Mouse (Mus musculus) forebrain, embryonic 14.5 days (tissue): ENCODE measurements around the gene Pigk. TPM values are rescaled to one million over a fixed set of nuclear protein-coding genes. Genes with fewer than 3 reads are reported as not detected.

Experiments used
- ATAC-seq: fragments of 200-750 bp; cut with Nextera tagmentation; 2 replicates; pipeline ENCODE4 v1.8.0; 2017; ENCODE audit warnings: mild to moderate bottlenecking, moderate library complexity
- DNase-seq: peaks from one replicate; pipeline ENCODE4 v3.0.0-alpha.2; 2015; ENCODE audit warnings: low spot score
- H3K27ac ChIP-seq: fragments of 300-500 bp; sonication (generic); 2 replicates; pipeline ENCODE4 v1.5.1; 2014; ENCODE audit warnings: low read depth, mild to moderate bottlenecking, control low read depth, low read length, moderate library complexity
- H3K27me3 ChIP-seq: fragments of 300-500 bp; sonication (generic); replicated peaks from 2 replicates; pipeline ENCODE4 v1.6.1; 2014; ENCODE audit warnings: low read length, control low read depth, mixed read lengths; ENCODE audit not compliant: control insufficient read depth, insufficient read depth
- H3K36me3 ChIP-seq: fragments of 300-500 bp; sonication (generic); 2 replicates; pipeline ENCODE4 v1.6.1; 2014; ENCODE audit warnings: low read length, control low read depth; ENCODE audit not compliant: control insufficient read depth, insufficient read depth
- H3K4me1 ChIP-seq: fragments of 300-500 bp; sonication (generic); 2 replicates; pipeline ENCODE4 v1.6.1; 2014; ENCODE audit warnings: antibody characterized with exemption, low read length, control low read depth; ENCODE audit not compliant: control insufficient read depth, insufficient read depth
- H3K4me2 ChIP-seq: fragments of 300-500 bp; sonication (generic); 2 replicates; pipeline ENCODE4 v1.6.1; 2014; ENCODE audit warnings: mild to moderate bottlenecking, control low read depth, low read length
- H3K4me3 ChIP-seq: fragments of 300-500 bp; sonication (generic); 2 replicates; pipeline ENCODE4 v1.5.1; 2014; ENCODE audit warnings: low read depth, low read length, control low read depth
- H3K9ac ChIP-seq: fragments of 300-500 bp; sonication (generic); 2 replicates; pipeline ENCODE4 v1.6.1; 2014; ENCODE audit warnings: mild to moderate bottlenecking, low read length, control low read depth, moderate library complexity
- H3K9me3 ChIP-seq: fragments of 300-500 bp; sonication (generic); replicated peaks from 2 replicates; pipeline ENCODE4 v1.6.1; 2016; ENCODE audit warnings: low read length, control low read depth, mixed read lengths; ENCODE audit not compliant: control insufficient read depth
- WGBS: fragments of 180-500 bp; shearing (Covaris S2); extraction: QIAGEN DNeasy Blood & Tissue Kit; methylation state at CpG from one replicate; pipeline ENCODE4 v1.1.7; 2014; 5-methylcytosine and 5-hydroxymethylcytosine counted together
- polyA plus RNA-seq: library from polyadenylated mRNA; unstranded; fragments of >200 nt; fragmentation: Nextera tagmentation; extraction: Ambion mirVana; gene quantifications from 2 replicates; pipeline ENCODE4 v1.2.1, GENCODE M21; 2014

Pigk gene
- polyA plus RNA-seq, 1 experiment from 2014 or later, result 34.0 TPM

- Histone ChIP-seq H3K27me3 (no peaks in the 10 kb centered on the region), H3K9ac (no peak overlapping the region), H3K27ac (no peak overlapping the region), H3K9me3 (no peaks in the 10 kb centered on the region), H3K4me3 (no peak overlapping the region), H3K36me3 (no peaks in the 10 kb centered on the region), H3K4me1 (no peaks in the 10 kb centered on the region), H3K4me2 (no peak overlapping the region)
- no peak for ATAC-seq
- 83% methylated on average over 7 of the region's 7 CpGs for WGBS
- no peak for DNase-seq
Measured at GRCm38 (mm10) chr3:152948556-152948955, 234.7 kb downstream of the Pigk start.

- WGBS, result 93% methylated on average over 15 of the region's 15 CpGs
- no peak overlapping the region for H3K9ac ChIP-seq
- no peaks in the 10 kb centered on the region for H3K9me3 ChIP-seq
- H3K27me3 ChIP-seq, result no peaks in the 10 kb centered on the region
- H3K36me3 ChIP-seq, result no peaks in the 10 kb centered on the region
- no peak overlapping the region for H3K4me3 ChIP-seq
- H3K27ac ChIP-seq, result no peak overlapping the region
- no peaks in the 10 kb centered on the region for H3K4me1 ChIP-seq
- DNase-seq (no peak), ATAC-seq (no peak)
- no peak overlapping the region for H3K4me2 ChIP-seq
Measured at GRCm38 (mm10) chr3:152949233-152949777, 235.4 kb downstream of the Pigk start.

GRCm38 (mm10) chr3:152950299-152950698 lies 236.4 kb downstream of the Pigk start:
- Histone ChIP-seq H3K27ac (no peak overlapping the region), H3K4me1 (no peaks in the 10 kb centered on the region), H3K4me3 (no peak overlapping the region), H3K9ac (no peak overlapping the region), H3K9me3 (no peaks in the 10 kb centered on the region), H3K27me3 (no peaks in the 10 kb centered on the region), H3K36me3 (no peaks in the 10 kb centered on the region), H3K4me2 (no peak overlapping the region)
- DNase-seq (no peak), ATAC-seq (no peak)
- 94% methylated on average over 5 of the region's 5 CpGs for WGBS

- H3K9ac ChIP-seq, result no peak overlapping the region
- no peaks in the 10 kb centered on the region for H3K9me3 ChIP-seq
- no peaks in the 10 kb centered on the region for H3K4me1 ChIP-seq
- WGBS, result 93% methylated on average over 9 of the region's 9 CpGs
- no peak overlapping the region for H3K4me3 ChIP-seq
- DNase-seq (no peak), ATAC-seq (no peak)
- no peaks in the 10 kb centered on the region for H3K27me3 ChIP-seq
- no peak overlapping the region for H3K4me2 ChIP-seq
- no peaks in the 10 kb centered on the region for H3K36me3 ChIP-seq
- H3K27ac ChIP-seq, result no peak overlapping the region
Measured at GRCm38 (mm10) chr3:152950914-152951313, 237.0 kb downstream of the Pigk start.

- Histone ChIP-seq H3K4me1 (no peaks in the 10 kb centered on the region), H3K9ac (no peak overlapping the region), H3K4me2 (no peak overlapping the region), H3K27me3 (no peaks in the 10 kb centered on the region), H3K4me3 (no peak overlapping the region), H3K36me3 (no peaks in the 10 kb centered on the region), H3K9me3 (no peaks in the 10 kb centered on the region), H3K27ac (no peak overlapping the region)
- no peak for DNase-seq
- 80% methylated on average over 11 of the region's 11 CpGs for WGBS
- no peak for ATAC-seq
Measured at GRCm38 (mm10) chr3:152951634-152952545, 238.0 kb downstream of the Pigk start.

- no peak for ATAC-seq
- Histone ChIP-seq H3K36me3 (no peaks in the 10 kb centered on the region), H3K4me3 (no peak overlapping the region), H3K9me3 (no peaks in the 10 kb centered on the region), H3K27ac (no peak overlapping the region), H3K4me1 (no peaks in the 10 kb centered on the region), H3K27me3 (no peaks in the 10 kb centered on the region), H3K9ac (no peak overlapping the region), H3K4me2 (no peak overlapping the region)
- DNase-seq, result no peak
- WGBS, result 83% methylated on average over 5 of the region's 5 CpGs
Measured at GRCm38 (mm10) chr3:152956038-152956437, 242.1 kb downstream of the Pigk start.

- H3K4me2 ChIP-seq, result no peak overlapping the region
- no peaks in the 10 kb centered on the region for H3K9me3 ChIP-seq
- DNase-seq, result no peak
- H3K36me3 ChIP-seq, result no peaks in the 10 kb centered on the region
- no peak overlapping the region for H3K4me3 ChIP-seq
- no peak overlapping the region for H3K27ac ChIP-seq
- H3K9ac ChIP-seq, result no peak overlapping the region
- no peaks in the 10 kb centered on the region for H3K27me3 ChIP-seq
- no peaks in the 10 kb centered on the region for H3K4me1 ChIP-seq
- no peak for ATAC-seq
- WGBS, result 88% methylated on average over 4 of the region's 4 CpGs
Measured at GRCm38 (mm10) chr3:152956771-152957170, 242.9 kb downstream of the Pigk start.

- 69% methylated on average over 11 of the region's 11 CpGs for WGBS
- Histone ChIP-seq H3K4me1 (no peaks in the 10 kb centered on the region), H3K9me3 (no peaks in the 10 kb centered on the region), H3K27ac (no peak overlapping the region), H3K27me3 (no peaks in the 10 kb centered on the region), H3K4me3 (no peak overlapping the region), H3K9ac (no peak overlapping the region), H3K36me3 (no peaks in the 10 kb centered on the region), H3K4me2 (no peak overlapping the region)
- DNase-seq, result peak; percentile 51
- no peak for ATAC-seq
Measured at GRCm38 (mm10) chr3:152958358-152959150, 244.7 kb downstream of the Pigk start.
